Mouse (Mus musculus) heart, embryonic 12.5 days (tissue): ENCODE results near the gene B4galt3. TPM values are rescaled to one million over a fixed set of nuclear protein-coding genes. Genes with fewer than 3 reads are reported as not detected.
"Not testable (repeated sequence)": the region's sequence is repeated elsewhere in the genome, so short reads cannot be mapped to it uniquely, and the experiment has no call there.

Source experiments
- ATAC-seq: fragments of 200-750 bp; cut with Nextera tagmentation; 2 replicates; pipeline ENCODE4 v1.8.0; 2017; ENCODE audit warnings: moderate TSS enrichment, moderate library complexity; ENCODE audit not compliant: insufficient number of reproducible peaks, low FRiP score
- H3K27ac ChIP-seq: fragments of 300-500 bp; sonication (generic); 2 replicates; pipeline ENCODE4 v1.5.1; 2016; ENCODE audit warnings: mild to moderate bottlenecking, moderate library complexity; ENCODE audit not compliant: poor library complexity, severe bottlenecking
- H3K27me3 ChIP-seq: fragments of 300-500 bp; sonication (generic); replicated peaks from 2 replicates; pipeline ENCODE4 v1.6.1; 2016; ENCODE audit warnings: mild to moderate bottlenecking, moderate library complexity
- H3K36me3 ChIP-seq: fragments of 300-500 bp; sonication (generic); 2 replicates; pipeline ENCODE4 v1.6.1; 2016; ENCODE audit warnings: mild to moderate bottlenecking, moderate library complexity
- H3K4me1 ChIP-seq: fragments of 300-500 bp; sonication (generic); replicated peaks from 2 replicates; pipeline ENCODE4 v1.6.1; 2016; ENCODE audit warnings: mild to moderate bottlenecking
- H3K4me2 ChIP-seq: fragments of 300-500 bp; sonication (generic); 2 replicates; pipeline ENCODE4 v1.6.1; 2016; ENCODE audit warnings: mild to moderate bottlenecking, moderate library complexity
- H3K4me3 ChIP-seq: fragments of 300-500 bp; sonication (generic); 2 replicates; pipeline ENCODE4 v1.5.1; 2016; ENCODE audit warnings: mild to moderate bottlenecking
- H3K9ac ChIP-seq: fragments of 300-500 bp; sonication (generic); 2 replicates; pipeline ENCODE4 v1.6.1; 2016; ENCODE audit warnings: mild to moderate bottlenecking, moderate library complexity
- H3K9me3 ChIP-seq: fragments of 300-500 bp; sonication (generic); replicated peaks from 2 replicates; pipeline ENCODE4 v1.6.1; 2016; ENCODE audit warnings: mild to moderate bottlenecking, moderate library complexity
- WGBS: fragments of 180-500 bp; shearing (Covaris S2); methylation state at CpG from one replicate; pipeline ENCODE4 v1.1.7; 2016; 5-methylcytosine and 5-hydroxymethylcytosine counted together
- polyA plus RNA-seq: library from polyadenylated mRNA; unstranded; fragments of >200 nt; fragmentation: Nextera tagmentation; extraction: Ambion mirVana; gene quantifications from 2 replicates; pipeline ENCODE4 v1.2.1, GENCODE M21; 2016

Gene B4galt3
- polyA plus RNA-seq, 1 experiment from 2014 or later, result 49.5 TPM

DNA sequence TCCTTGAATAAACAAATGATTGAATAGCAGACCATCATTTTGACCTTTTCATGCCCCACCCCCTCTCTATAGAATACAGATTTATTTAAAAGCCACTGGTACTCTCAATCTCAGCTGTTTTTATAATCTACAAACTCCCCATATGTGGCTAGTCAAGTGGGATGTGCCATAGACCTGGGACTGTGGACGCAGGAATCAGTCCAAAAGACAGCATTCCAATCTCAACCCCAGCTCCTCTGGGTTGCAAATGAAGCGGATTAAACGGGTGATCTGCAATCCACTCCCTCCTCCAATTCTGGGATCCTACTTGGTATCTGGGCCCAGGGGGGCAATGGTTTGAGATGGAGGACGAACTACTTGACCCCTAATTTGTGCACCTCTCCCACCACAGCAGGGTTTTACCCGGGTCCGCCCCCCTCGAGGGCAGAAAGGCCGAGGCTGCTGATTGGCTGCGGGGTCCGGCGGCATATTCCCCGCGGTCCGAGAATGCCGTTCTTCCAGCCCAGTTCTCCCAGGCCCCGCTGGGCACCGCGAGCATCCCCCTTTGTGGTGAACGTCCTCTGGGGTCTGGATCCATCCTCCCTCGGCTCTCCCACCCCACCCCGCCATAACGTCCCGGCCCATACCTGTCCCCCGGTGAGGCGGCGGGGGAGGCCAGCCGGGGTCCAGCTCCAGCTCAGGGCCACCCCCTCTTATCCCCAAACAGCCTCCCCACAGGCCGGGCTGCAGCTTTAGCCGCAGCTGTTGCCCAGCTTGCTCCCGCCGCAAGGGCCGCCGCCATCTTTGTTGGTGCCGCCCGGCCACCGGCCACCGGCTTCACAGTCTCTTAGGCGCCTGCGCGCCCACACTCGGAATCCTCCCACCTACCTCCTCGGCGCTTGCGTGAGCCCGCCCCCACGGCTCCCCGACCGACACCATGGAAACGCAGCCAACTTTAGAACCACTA lies 17.3 kb downstream of the B4galt3 start, which contains the start of gene Usp21:
TSS of gene Usp21 (minus strand) at position 856 of the 946 bp plus-strand sequence.
- peak; percentile 96 for ATAC-seq
- Histone ChIP-seq H3K9ac (peak within 1 kb of the TSS; percentile 93), H3K27me3 (no peaks in the 10 kb centered on the region), H3K4me2 (peak within 1 kb of the TSS; percentile 80), H3K27ac (peak within 1 kb of the TSS; percentile 88), H3K4me3 (peak within 1 kb of the TSS; percentile 73), H3K4me1 (peaks cover 16% of the 10 kb centered on the region), H3K36me3 (peaks cover 57% of the 10 kb centered on the region), H3K9me3 (no peaks in the 10 kb centered on the region)
- under 1% methylated on average over 49 of the region's 49 CpGs for WGBS

DNA sequence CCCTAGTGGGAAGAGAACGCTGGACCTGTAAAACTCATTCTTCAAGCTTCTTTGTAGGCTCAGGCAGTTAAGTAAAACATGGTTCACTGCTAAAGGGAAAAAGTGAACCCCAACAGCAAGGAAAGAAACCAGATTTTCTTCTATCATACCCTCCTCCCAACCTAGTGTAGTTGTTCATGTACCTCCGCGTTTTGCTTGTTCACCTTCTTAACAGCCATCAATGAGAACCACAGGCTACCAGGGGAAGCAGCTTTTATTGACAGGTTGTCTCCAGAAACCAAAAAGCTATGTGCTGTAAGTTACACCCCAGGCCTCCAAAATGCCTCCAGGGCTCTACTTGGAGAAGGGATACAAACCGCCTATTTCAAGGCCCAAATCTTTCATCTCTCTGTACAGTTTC lies 18.2 kb downstream of the B4galt3 start:
- peak overlapping the region; percentile 25; the same call in 1 of the 2 replicates for H3K27ac ChIP-seq
- peak overlapping the region; percentile 80 for H3K4me2 ChIP-seq
- H3K9ac ChIP-seq, result no peak overlapping the region
- no peaks in the 10 kb centered on the region for H3K9me3 ChIP-seq
- no peak for ATAC-seq
- 58% methylated on average over 4 of the region's 4 CpGs for WGBS
- peak overlapping the region; percentile 73 for H3K4me3 ChIP-seq
- peaks cover 49% of the 10 kb centered on the region for H3K36me3 ChIP-seq
- H3K27me3 ChIP-seq, result no peaks in the 10 kb centered on the region
- H3K4me1 ChIP-seq, result peaks cover 17% of the 10 kb centered on the region

DNA sequence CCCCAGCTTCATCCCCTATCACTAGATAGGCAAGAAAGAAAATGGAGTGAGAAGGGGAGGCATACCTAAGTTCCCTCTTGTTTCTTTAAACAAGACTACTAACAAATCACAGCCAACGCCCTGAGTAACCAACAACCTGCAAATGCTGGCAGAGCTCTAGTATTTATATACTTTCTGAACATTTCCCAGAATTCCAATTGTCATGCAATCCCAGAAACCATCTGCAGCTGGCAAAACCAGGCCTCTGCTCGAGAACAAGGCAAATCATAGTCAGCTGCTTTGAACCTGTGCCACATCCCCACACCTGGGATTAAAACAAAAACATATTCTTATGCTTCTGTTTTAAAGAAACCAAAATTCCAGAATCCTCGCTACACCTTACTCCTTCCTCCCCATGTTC lies 23.2 kb downstream of the B4galt3 start:
- peaks cover 8% of the 10 kb centered on the region for H3K4me1 ChIP-seq
- H3K27me3 ChIP-seq, result peaks cover 12% of the 10 kb centered on the region
- H3K4me3 ChIP-seq, result peak overlapping the region; percentile 94; the same call in 1 of the 2 replicates
- 89% methylated on average over 3 of the region's 3 CpGs for WGBS
- H3K9me3 ChIP-seq, result no peaks in the 10 kb centered on the region
- no peak overlapping the region for H3K9ac ChIP-seq
- no peak for ATAC-seq
- H3K4me2 ChIP-seq, result peak overlapping the region; percentile 74
- H3K36me3 ChIP-seq, result peaks cover 18% of the 10 kb centered on the region
- H3K27ac ChIP-seq, result no peak overlapping the region

DNA sequence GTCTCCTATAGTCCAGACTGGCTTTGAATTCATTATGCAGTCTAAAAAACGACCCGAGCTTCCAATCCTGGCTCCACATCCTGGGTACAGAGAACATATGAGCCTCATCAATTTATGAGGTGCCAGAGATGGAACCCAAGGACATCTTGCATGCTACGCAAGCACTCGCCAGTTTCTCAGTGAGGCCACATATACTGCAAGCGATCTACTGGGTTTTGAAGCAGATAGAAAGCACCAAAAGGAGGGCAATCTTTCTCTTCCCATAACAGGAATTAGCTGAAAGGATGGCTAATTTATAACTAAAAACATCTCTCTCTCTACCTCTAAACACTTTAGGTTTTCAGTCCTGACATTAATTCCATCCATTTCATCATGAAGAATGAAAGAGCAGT lies 23.8 kb downstream of the B4galt3 start:
- Histone ChIP-seq H3K4me3 (peak overlapping the region; percentile 94), H3K36me3 (peaks cover 12% of the 10 kb centered on the region), H3K27me3 (peaks cover 16% of the 10 kb centered on the region), H3K9ac (peak overlapping the region; percentile 86), H3K4me1 (peaks cover 8% of the 10 kb centered on the region), H3K27ac (peak overlapping the region; percentile 87; the same call in 1 of the 2 replicates), H3K4me2 (peak overlapping the region; percentile 74), H3K9me3 (no peaks in the 10 kb centered on the region)
- 42% methylated on average over 5 of the region's 5 CpGs for WGBS
- no peak for ATAC-seq

DNA sequence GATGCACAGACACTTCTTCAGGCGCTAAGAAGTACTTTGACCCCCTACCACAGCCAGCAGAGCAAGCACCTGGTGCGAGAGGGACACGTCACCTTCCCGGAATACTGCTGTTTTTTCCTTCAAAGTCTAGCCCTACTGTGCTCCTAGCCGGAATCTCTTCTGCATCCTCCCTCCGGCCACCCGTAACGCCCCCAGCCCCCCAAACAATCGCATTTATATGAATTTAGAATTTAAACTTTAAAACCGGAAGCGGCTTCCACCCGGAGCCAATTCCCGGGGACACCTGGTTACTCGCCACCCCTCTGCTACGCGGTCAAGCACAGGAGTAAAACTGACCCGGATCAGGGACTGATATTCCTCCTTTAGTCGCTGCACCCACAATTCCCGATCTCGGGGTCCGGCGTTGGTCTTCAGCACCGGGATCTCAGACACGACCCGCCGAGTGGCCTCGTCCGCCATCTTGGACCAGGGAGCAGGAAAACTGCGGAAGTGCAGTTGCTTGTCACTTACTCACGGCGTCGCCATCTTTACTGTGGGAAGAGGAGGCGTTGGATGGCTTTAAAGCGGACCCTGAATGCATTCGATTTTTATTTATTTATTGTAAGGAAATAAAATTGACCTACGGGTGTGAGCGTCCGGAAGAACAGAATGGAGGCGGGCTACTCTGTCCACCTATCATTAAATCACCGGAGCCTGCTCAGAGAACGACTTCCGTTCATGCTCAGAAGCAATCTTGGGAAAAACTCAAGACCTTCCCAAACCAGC lies 24.4 kb downstream of the B4galt3 start, which contains the start of gene Ufc1:
TSS of gene Ufc1 (minus strand) at position 727 of the 765 bp plus-strand sequence.
- peak within 1 kb of the TSS; percentile 94 for H3K4me3 ChIP-seq
- H3K27me3 ChIP-seq, result peaks cover 16% of the 10 kb centered on the region
- peaks cover 8% of the 10 kb centered on the region for H3K4me1 ChIP-seq
- H3K9ac ChIP-seq, result peak within 1 kb of the TSS; percentile 86
- peak within 1 kb of the TSS; percentile 87 for H3K27ac ChIP-seq
- H3K4me2 ChIP-seq, result peak within 1 kb of the TSS; percentile 74
- no peaks in the 10 kb centered on the region for H3K9me3 ChIP-seq
- WGBS, result under 1% methylated on average over 42 of the region's 42 CpGs
- ATAC-seq, result peak; percentile 82
- H3K36me3 ChIP-seq, result peaks cover 6% of the 10 kb centered on the region

DNA sequence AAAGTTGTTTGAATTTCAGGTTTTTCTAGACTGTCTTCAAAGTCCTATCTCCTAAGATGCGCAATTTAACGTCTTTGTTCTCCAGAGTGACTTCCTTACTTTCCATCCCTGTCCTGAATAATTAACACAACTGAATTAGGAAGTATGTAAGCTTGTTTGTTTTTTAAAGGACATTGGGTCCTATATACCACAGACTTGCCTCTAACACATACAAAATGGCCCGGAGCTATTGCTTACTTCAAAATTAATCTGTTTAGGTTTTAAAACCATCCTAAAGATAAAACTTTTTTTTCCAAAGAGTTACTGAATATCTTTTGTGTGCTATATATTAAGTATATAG lies 24.9 kb downstream of the B4galt3 start:
- Histone ChIP-seq H3K4me2 (peak overlapping the region; percentile 74), H3K9ac (peak overlapping the region; percentile 86), H3K4me1 (peaks cover 8% of the 10 kb centered on the region), H3K27me3 (peaks cover 16% of the 10 kb centered on the region), H3K4me3 (peak overlapping the region; percentile 94), H3K9me3 (no peaks in the 10 kb centered on the region), H3K27ac (peak overlapping the region; percentile 87), H3K36me3 (peaks cover under 1% of the 10 kb centered on the region)
- ATAC-seq, result no peak
- 18% methylated on average over 3 of the region's 3 CpGs for WGBS

DNA sequence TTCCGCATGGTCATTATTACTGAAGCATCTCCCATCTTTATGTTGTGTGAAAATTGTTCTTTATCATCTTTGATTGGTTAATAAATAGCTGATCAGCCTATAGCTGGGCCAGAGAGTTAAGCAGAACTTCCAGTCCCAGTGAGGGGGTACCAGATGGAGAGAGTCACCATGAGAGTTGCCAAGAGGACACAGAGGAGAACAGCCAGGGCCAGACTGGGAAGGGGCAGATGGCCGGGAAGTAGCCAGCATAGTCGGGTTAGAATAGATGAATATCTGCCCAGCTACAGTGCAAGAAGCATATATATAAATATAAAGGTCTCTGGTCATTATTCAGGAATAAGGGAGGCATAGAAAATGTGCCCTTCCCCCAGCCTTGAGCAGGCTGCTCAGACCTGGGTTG lies 28.1 kb downstream of the B4galt3 start:
- no peaks in the 10 kb centered on the region for H3K36me3 ChIP-seq
- peaks cover 7% of the 10 kb centered on the region for H3K4me1 ChIP-seq
- no peak overlapping the region for H3K9ac ChIP-seq
- H3K9me3 ChIP-seq, result no peaks in the 10 kb centered on the region
- WGBS, result 48% methylated on average over 3 of the region's 3 CpGs
- H3K4me3 ChIP-seq, result no peak overlapping the region
- peaks cover 16% of the 10 kb centered on the region for H3K27me3 ChIP-seq
- ATAC-seq, result no peak
- no peak overlapping the region for H3K4me2 ChIP-seq
- no peak overlapping the region for H3K27ac ChIP-seq

DNA sequence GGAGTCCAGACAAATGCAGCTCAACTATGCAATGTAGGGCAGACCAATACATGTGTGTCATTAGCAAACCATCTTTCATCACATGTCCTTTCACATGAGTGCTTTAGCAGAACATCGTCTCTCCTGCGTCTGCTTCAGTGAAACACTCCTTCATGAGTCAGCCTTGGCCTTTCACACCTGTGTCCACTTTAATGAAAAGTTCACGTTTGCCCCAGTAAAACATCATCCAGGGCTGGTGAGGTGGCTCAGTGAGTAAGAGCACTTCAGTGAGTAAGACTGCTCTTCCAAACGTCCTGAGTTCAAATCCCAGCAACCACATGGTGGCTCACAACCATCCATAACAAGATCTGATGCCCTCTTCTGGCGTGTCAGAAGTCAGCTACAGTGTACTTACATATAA lies 36.0 kb downstream of the B4galt3 start:
- H3K4me3 ChIP-seq, H3K36me3 ChIP-seq, ATAC-seq, H3K4me1 ChIP-seq, H3K4me2 ChIP-seq, H3K27ac ChIP-seq, H3K9me3 ChIP-seq, H3K9ac ChIP-seq, H3K27me3 ChIP-seq: not testable (repeated sequence)
- WGBS, result 64% methylated on average over 5 of the region's 5 CpGs

DNA sequence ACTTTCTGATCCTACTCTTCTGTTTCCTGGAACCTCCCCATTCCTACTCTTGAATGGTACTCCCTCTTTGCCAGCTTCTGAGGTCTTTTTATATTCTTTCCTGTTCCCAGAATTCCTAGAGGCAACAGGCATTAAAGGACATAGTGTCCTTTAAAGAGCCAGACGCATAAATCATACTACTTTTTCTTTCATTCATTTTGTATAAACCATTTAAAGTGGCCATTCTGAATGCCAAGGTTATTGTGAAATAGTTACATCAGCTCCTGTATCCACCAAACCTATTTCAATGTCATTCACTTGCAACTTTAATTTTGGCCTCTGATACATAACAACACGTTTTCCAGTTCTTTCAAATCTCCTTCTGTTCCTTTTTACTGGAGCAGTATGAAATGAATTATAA lies 39.2 kb downstream of the B4galt3 start:
- Histone ChIP-seq H3K9ac (no peak overlapping the region), H3K9me3 (no peaks in the 10 kb centered on the region), H3K27ac (no peak overlapping the region), H3K36me3 (no peaks in the 10 kb centered on the region), H3K27me3 (no peaks in the 10 kb centered on the region), H3K4me3 (no peak overlapping the region), H3K4me1 (peaks cover 4% of the 10 kb centered on the region), H3K4me2 (no peak overlapping the region)
- ATAC-seq, result no peak
- 70% methylated on average over 2 of the region's 2 CpGs for WGBS

DNA sequence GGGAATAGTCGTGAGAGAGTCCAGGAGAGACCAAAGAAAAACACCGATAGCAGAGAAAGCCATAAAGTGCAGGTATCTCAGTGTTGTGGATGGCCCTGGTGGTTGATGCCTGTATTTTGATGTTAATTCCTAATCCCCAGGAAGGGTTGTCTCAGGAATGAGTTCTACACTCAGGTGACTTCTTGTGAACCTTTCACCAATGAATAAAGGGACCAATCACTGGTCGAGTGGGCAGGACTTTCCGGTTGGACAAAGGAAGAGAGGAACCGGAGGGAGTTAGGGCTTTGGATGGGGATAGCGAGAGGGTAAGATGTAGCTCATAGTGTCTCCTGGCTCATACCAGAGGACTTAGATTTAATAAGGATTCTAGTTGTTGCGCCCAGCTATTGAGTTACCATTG lies 49.6 kb downstream of the B4galt3 start:
- peaks cover 6% of the 10 kb centered on the region; the same call in 1 of the 2 replicates for H3K9me3 ChIP-seq
- 0 out of 2 replicates have a peak, but pooled peaks cover 3% of the 10 kb centered on the region for H3K36me3 ChIP-seq
- H3K4me1 ChIP-seq, result 0 out of 2 replicates have a peak, but pooled peaks cover 4% of the 10 kb centered on the region
- peak overlapping the region; percentile 35; the same call in 1 of the 2 replicates for H3K9ac ChIP-seq
- peak overlapping the region; percentile 37 for H3K4me3 ChIP-seq
- no peaks in the 10 kb centered on the region for H3K27me3 ChIP-seq
- H3K4me2 ChIP-seq, result peak overlapping the region; percentile 62
- WGBS, result 19% methylated on average over 7 of the region's 7 CpGs
- no peak overlapping the region for H3K27ac ChIP-seq
- no peak for ATAC-seq

DNA sequence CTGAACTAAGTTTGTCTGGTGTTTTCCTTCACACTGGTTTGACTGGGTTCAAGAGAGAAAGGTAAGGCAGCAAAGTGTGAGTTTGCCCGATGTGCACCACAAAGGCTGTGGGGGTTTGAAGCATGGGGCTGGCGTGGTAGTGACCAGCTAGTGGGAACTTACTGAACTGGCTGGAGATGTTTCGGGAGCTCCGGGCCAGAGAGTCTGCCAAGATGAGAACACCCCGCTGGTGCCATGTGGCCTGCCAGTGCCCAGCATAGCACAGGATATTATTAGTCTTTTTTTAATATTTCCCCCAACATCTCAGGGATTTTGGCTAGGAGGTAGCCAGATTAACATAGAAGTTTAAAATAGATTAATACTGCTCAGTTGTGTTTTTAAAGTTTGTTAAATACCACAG lies 50.0 kb downstream of the B4galt3 start:
- Histone ChIP-seq H3K4me3 (peak overlapping the region; percentile 37), H3K4me1 (0 out of 2 replicates have a peak, but pooled peaks cover 4% of the 10 kb centered on the region), H3K27ac (no peak overlapping the region), H3K9me3 (peaks cover 6% of the 10 kb centered on the region; the same call in 1 of the 2 replicates), H3K36me3 (peaks cover 7% of the 10 kb centered on the region; the same call in 1 of the 2 replicates), H3K27me3 (no peaks in the 10 kb centered on the region), H3K9ac (peak overlapping the region; percentile 35; the same call in 1 of the 2 replicates), H3K4me2 (peak overlapping the region; percentile 62)
- 18% methylated on average over 5 of the region's 5 CpGs for WGBS
- no peak for ATAC-seq
